In genomic region chr7:19016042-19016441, GRCm38 (mm10) we compare ENCODE assay signal across 39 mouse cellular contexts. TPM values are rescaled to one million over a fixed set of nuclear protein-coding genes. Genes with fewer than 3 reads are reported as not detected.
"Had no signal": no experiment of that assay in that cellular context is flagged by ENCODE, and none has a peak within 500 bp of the region (broad histone marks: within the 10 kb centered on the region; RNA-seq: fewer than 3 reads in every experiment).

No protein-coding gene starts in this region.

- H3K9me3 ChIP-seq: embryonic facial prominence, embryonic 10.5 days; embryonic facial prominence, embryonic 12.5 days; embryonic facial prominence, embryonic 13.5 days; embryonic facial prominence, embryonic 15.5 days; forebrain, embryonic 10.5 days; forebrain, embryonic 12.5 days; forebrain, embryonic 13.5 days; forebrain, embryonic 15.5 days had no signal

- ATAC-seq: forebrain, embryonic 13.5 days; forebrain, embryonic 14.5 days; forebrain, embryonic 15.5 days; forebrain, embryonic 16.5 days; forebrain, postnatal 0 days had no signal

- H3K27ac ChIP-seq: embryonic facial prominence, embryonic 10.5 days; embryonic facial prominence, embryonic 12.5 days; embryonic facial prominence, embryonic 13.5 days; embryonic facial prominence, embryonic 15.5 days; forebrain, embryonic 10.5 days; forebrain, embryonic 12.5 days; forebrain, embryonic 13.5 days; forebrain, embryonic 15.5 days; gastrocnemius, adult 2 months had no signal

- H3K4me3 ChIP-seq: embryonic facial prominence, embryonic 10.5 days; embryonic facial prominence, embryonic 12.5 days; embryonic facial prominence, embryonic 13.5 days; embryonic facial prominence, embryonic 15.5 days; erythroblast, embryonic 14.5 days; forebrain, embryonic 10.5 days; forebrain, embryonic 12.5 days; forebrain, embryonic 13.5 days; forebrain, embryonic 15.5 days; gastrocnemius, adult 2 months had no signal

- H3K36me3 ChIP-seq: embryonic facial prominence, embryonic 10.5 days; embryonic facial prominence, embryonic 12.5 days; embryonic facial prominence, embryonic 13.5 days; embryonic facial prominence, embryonic 15.5 days; forebrain, embryonic 10.5 days; forebrain, embryonic 12.5 days; forebrain, embryonic 15.5 days had no signal

- H3K4me2 ChIP-seq: embryonic facial prominence, embryonic 12.5 days; embryonic facial prominence, embryonic 13.5 days; embryonic facial prominence, embryonic 15.5 days; forebrain, embryonic 12.5 days; forebrain, embryonic 13.5 days; forebrain, embryonic 15.5 days had no signal

- DNase-seq: cerebellum, adult 2 months; cerebellum, adult 8-10 months; cerebellum, adult 9-10 months; cerebellum, adult 9-11 months; cerebellum, postnatal 10 days; cerebellum, postnatal 14 days; cerebellum, postnatal 25 days; cerebellum, postnatal 36 days; embryo, embryonic 11 days; forebrain, postnatal 0 days; gastrocnemius, adult 2 months; gastrocnemius, postnatal 10 days; gastrocnemius, postnatal 14 days; gastrocnemius, postnatal 25 days; gastrocnemius, postnatal 36 days; heart, adult 11 months; heart, adult 18-20 months had no signal

- H3K9ac ChIP-seq: embryonic facial prominence, embryonic 12.5 days; embryonic facial prominence, embryonic 13.5 days; embryonic facial prominence, embryonic 15.5 days; forebrain, embryonic 12.5 days; forebrain, embryonic 13.5 days; forebrain, embryonic 15.5 days; forebrain, postnatal 0 days had no signal

RNA-seq across cellular contexts. Expression of gene Foxa3, which starts 7.3 kb away (rescaled TPM):
- total RNA-seq: forebrain, postnatal 0 days; gastrocnemius, adult 2 months; gastrocnemius, adult 8-10 months; gastrocnemius, postnatal 14 days; gastrocnemius, postnatal 25 days; gastrocnemius, postnatal 36 days; granulocyte monocyte progenitor cell, adult 5-6 weeks; heart, adult 18-20 months had no signal
- polyA plus RNA-seq: cerebellum, adult 2 months; cortical plate, adult 2 months; embryonic facial prominence, embryonic 10.5 days; embryonic facial prominence, embryonic 11.5 days; forebrain, embryonic 10.5 days; forebrain, embryonic 11.5 days; forebrain, embryonic 12.5 days; forebrain, embryonic 13.5 days; forebrain, embryonic 14.5 days; forebrain, embryonic 15.5 days; forebrain, embryonic 16.5 days; forebrain, postnatal 0 days; frontal cortex, adult 2 months had no signal

RNA-seq across cellular contexts. Expression of gene Nanos2, which starts 28.8 kb away (rescaled TPM):
- total RNA-seq: common myeloid progenitor, adult 5-6 weeks; gastrocnemius, adult 18-20 months; gastrocnemius, adult 2 months; gastrocnemius, adult 8-10 months; gastrocnemius, postnatal 10 days; gastrocnemius, postnatal 14 days; gastrocnemius, postnatal 25 days; gastrocnemius, postnatal 36 days; gastrocnemius, postnatal 4 days; granulocyte monocyte progenitor cell, adult 5-6 weeks; heart, adult 18-20 months had no signal
- polyA plus RNA-seq: embryonic facial prominence, embryonic 10.5 days; embryonic facial prominence, embryonic 11.5 days; embryonic facial prominence, embryonic 12.5 days; embryonic facial prominence, embryonic 13.5 days; embryonic facial prominence, embryonic 14.5 days; embryonic facial prominence, embryonic 15.5 days; erythroblast, embryonic 14.5 days; forebrain, embryonic 11.5 days; gonadal fat pad, adult 2 months had no signal
